Mouse (Mus musculus) hindlimb bud, embryonic 11.5 days (tissue): ENCODE measurements around the gene Fubp1.
"Not testable (repeated sequence)": the region's sequence is repeated elsewhere in the genome, so short reads cannot be mapped to it uniquely, and the experiment has no call there.

Source experiments
- DNase-seq: peaks from one replicate; pipeline ENCODE4 v3.0.0-alpha.2; 2012; ENCODE audit warnings: low read depth, low spot score; ENCODE audit errors: extremely low spot score

The Fubp1 gene

DNA sequence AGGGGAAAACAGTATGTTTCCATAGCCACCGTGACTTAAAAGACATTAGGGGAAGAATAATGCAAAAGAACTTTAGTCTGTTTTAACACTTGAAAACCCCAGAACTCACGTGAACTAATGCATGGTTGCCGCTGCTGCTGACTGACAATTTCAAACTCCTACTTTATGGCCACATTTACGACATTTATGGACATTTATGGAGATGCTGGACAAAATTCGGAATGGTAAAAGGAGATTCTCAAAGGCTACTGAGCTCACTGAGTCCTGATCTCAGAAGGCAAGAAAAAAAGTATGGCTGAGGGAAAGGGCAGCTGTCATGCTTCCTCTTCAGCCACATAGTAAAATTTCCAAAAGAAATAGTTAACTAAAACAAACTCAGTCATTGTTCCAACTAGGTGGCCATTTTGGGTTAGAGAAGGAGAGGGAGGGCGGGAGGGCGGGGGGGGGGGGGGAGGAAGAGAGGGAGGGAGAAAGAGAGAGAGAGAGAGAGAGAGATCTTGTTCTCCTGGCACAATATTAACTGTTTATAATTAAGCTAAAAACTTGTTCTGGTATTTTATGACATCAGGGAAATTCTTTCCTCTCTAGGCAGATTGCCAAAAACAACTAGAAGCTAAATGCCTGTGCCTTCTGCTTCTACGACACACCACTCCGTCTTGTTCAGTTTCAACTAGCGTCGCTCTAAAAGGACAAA, 17.8 kb upstream of the Fubp1 start:
- no peak for DNase-seq

GRCm38 (mm10) chr3:152193177-152193576, 17.0 kb upstream of the Fubp1 start:
- no peak for DNase-seq

DNA sequence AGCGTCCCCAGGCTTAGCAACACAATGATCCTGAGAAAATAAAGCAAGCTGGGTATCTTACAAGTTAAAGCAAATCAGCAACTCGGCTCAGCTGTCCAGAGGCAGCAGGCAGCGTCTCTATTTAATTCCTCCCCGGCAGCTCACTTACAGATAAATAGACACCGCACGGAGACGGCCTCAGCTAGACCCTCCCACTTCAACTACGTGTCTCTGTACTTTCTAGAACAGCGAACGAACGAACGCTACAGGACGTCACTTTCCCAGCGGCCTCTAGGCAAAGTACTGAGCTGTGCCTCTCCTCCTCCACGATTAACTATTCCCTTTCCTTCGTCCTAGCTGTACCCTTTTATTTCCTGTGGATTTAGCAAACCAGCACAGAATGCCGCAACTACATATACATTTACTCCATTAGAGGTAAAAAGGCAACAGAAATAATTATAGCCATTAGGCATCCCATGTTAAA, 16.6 kb upstream of the Fubp1 start:
- DNase-seq, result peak; percentile 76

- DNase-seq, result not testable (repeated sequence)
Measured at GRCm38 (mm10) chr3:152197246-152197645, 13.0 kb upstream of the Fubp1 start.

DNA sequence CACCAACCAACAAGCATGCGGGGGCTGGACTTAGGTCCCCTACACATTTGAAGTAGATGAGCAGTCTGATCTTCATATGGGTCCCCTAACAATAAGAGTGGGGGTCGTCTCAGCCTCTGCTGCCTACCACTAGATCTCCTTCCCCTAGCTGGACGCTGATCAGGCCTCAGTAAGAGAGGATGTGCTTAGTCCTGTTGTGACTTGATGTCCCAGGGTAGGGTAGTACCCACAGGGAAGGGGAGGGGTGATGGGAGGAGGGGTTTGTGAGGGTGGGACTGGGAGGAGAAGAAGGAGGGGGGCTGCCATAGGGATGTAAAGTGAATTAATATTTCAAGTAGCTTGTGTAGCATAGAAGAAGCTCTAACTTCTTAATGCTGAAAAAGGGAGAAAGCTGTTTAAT, 11.1 kb upstream of the Fubp1 start:
- DNase-seq, result no peak

GRCm38 (mm10) chr3:152201181-152201580, 9.0 kb upstream of the Fubp1 start:
- no peak for DNase-seq

- DNase-seq, result no peak
Measured at GRCm38 (mm10) chr3:152201651-152202050, 8.6 kb upstream of the Fubp1 start.

DNA sequence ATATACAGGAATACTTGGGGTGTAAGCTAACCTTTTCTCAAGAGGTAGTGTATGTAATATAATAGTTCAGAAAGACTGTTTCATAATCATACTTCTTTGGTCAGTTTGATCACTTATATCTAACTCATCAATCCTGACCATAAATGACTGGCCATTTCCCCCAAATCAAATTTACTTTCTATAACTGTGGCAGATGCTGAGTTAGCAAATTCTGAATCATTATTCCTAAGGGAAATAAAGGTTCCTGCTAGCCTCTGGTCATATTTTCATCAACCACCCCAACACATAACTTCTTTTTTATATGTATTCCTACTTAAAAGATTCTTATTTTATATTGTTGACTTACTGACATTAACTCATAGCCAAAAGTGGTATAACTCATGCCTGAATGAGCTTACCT, 7.3 kb upstream of the Fubp1 start:
- DNase-seq, result no peak

- DNase-seq, result no peak
Measured at GRCm38 (mm10) chr3:152203411-152203810, 6.8 kb upstream of the Fubp1 start.

GRCm38 (mm10) chr3:152203996-152204395, 6.2 kb upstream of the Fubp1 start:
- no peak for DNase-seq

- no peak for DNase-seq
Measured at GRCm38 (mm10) chr3:152204577-152204976, 5.6 kb upstream of the Fubp1 start.

GRCm38 (mm10) chr3:152207156-152207555, 3.1 kb upstream of the Fubp1 start:
- no peak for DNase-seq

- no peak for DNase-seq
Measured at GRCm38 (mm10) chr3:152208096-152208885, 1.9 kb upstream of the Fubp1 start.

DNA sequence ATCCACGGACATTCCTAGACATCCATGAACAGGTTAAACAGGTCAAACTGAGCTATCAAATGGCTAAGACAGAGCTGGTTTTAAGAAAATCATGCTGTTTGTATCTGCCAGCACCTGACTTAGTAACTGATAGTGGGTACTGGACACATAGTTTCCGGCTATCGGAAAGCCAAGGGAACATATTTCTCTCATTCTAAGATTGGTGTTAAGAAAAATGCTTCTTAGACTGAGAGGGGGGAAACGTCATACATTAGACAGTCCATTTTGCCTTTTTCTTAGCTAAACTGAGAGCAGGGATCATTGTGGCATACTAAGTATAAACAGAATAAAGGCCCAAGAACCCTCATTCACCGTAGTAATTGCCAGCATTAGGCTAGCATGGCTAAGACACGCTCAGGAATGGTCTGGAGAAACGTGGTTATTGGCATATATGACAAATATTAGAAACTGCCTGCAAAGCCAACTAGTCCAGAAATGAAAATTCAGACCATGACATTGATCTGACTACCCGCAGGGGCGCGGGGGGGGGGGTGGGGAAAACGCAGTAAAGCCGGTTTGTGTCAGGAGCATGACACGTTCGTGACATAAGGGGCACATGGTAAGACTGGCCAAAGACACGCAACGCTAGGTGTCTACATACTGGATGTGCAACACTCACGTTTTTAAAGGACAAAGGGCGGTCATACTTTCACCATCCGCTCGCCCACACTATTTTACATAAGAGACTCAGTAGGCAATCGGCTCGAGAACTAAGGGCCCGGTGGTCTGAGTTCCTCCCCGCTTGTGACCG, 850 bp upstream of the Fubp1 start:
- DNase-seq, result no peak

- no peak for DNase-seq
Measured at GRCm38 (mm10) chr3:152210728-152211391, 638 bp downstream of the Fubp1 start.

DNA sequence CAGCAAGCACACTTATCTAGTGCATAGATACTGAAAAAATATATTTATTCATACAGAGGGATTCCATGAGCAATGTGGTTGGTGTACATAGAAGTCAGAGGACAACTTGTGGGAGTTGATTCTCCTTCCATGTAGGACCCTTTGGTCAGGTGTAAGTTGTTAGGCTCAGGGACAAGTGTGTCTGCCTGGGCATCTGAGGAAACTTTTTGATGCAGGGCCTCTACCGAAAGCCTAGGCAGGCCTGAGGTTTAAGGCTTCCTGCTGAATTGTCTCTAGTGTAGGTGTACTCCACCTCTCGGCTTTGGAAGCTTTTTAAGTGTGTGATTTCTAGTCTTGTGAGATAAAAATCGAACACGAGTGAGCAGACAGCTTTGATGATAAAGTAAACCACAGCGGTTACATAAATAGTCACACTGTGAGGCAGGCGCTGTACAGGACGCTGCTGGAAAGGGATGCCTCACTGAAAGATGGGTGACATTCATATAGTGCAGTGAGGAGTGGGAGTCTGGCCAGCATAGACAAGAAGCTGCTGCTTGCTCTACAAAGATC, 1.6 kb downstream of the Fubp1 start:
- no peak for DNase-seq

GRCm38 (mm10) chr3:152213416-152213815, 3.2 kb downstream of the Fubp1 start:
- DNase-seq, result no peak

GRCm38 (mm10) chr3:152224918-152225317, 14.7 kb downstream of the Fubp1 start:
- no peak for DNase-seq

- no peak for DNase-seq
Measured at GRCm38 (mm10) chr3:152225906-152226305, 15.7 kb downstream of the Fubp1 start.

- DNase-seq, result no peak
Measured at GRCm38 (mm10) chr3:152228843-152229242, 18.6 kb downstream of the Fubp1 start.

DNA sequence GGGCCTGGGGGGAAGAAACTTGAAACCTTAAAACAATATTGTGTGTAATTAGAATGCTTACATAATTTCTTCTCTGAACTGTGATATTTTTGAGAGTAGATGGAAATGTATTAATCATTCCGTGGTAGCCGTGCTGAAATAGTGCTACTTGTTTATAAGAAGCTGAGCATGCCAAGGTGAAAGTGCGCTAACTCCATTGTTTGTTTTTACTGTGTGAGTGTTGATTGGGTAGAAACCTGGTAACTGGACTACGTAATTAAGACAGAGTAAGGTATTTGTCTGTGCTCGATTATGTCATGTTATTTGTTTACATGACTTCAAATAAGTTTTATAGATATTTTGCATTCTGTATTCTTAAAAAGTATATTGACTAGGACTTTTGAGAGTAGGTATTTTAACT, 19.0 kb downstream of the Fubp1 start:
- DNase-seq, result no peak
